Mouse (Mus musculus): ENCODE results near the gene Spc24. TPM values are rescaled to one million over a fixed set of nuclear protein-coding genes. Genes with fewer than 3 reads are reported as not detected.
A peak's percentile ranks its signal among the peaks of the same experiment; 100 is the strongest.

Spc24 gene
- polyA plus RNA-seq, 1 experiment from 2014 or later, result 80.1 TPM

DNA sequence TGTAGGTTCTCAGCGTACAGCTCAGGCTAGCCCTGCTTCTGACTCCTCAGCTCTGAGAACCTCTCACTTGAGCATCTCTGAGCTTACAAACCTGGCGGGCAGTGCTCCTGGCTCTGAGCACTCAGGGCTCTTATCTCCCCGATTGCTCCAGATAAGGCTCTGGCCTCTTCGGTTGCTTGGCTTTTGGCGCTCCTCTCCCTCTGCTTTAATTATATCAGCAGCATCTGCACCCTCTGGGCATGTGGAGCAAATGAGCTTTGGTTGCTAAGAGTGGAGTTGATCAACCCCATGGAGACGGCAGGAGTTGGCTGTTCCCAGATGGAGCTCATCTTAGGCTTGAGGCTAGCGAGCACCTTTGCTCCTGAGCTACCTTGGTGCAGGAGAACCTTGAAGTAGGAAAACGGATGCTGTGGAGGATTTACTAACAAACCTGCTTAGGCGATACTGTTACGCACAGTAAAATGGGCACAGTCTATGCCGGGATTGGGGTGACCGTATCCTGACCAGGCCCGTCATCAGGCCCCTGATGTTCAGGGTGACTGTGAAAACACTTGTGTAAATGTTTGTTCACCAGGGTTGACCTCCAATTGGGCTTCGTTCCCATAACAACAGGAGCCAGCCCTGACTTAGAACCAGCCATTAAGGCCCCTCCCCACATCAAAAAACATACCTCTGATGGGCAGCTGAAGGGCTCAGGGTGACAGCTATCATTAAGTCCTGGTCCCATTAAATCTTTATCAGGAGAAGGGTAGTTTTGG, 33.7 kb downstream of the Spc24 start:
- Histone ChIP-seq H3K9ac (no peak overlapping the region), H3K36me3 (peaks cover 7% of the 10 kb centered on the region; the same call in 1 of the 2 replicates), H3K4me3 (replicated peaks) (peak overlapping the region; percentile 63; the same call in 1 of the 2 replicates), H3K27me3 (no peaks in the 10 kb centered on the region), H3K9me3 (replicated peaks) (no peaks in the 10 kb centered on the region), H3K4me2 (replicated peaks) (peak overlapping the region; percentile 21), H3K4me1 (peaks cover 39% of the 10 kb centered on the region), H3K27ac (replicated peaks) (no peak overlapping the region)
- no peak for ATAC-seq (ENCODE audit: insufficient number of reproducible peaks, low FRiP score, low TSS enrichment, low read depth)
- WGBS, result 76% methylated on average over 14 of the region's 14 CpGs

DNA sequence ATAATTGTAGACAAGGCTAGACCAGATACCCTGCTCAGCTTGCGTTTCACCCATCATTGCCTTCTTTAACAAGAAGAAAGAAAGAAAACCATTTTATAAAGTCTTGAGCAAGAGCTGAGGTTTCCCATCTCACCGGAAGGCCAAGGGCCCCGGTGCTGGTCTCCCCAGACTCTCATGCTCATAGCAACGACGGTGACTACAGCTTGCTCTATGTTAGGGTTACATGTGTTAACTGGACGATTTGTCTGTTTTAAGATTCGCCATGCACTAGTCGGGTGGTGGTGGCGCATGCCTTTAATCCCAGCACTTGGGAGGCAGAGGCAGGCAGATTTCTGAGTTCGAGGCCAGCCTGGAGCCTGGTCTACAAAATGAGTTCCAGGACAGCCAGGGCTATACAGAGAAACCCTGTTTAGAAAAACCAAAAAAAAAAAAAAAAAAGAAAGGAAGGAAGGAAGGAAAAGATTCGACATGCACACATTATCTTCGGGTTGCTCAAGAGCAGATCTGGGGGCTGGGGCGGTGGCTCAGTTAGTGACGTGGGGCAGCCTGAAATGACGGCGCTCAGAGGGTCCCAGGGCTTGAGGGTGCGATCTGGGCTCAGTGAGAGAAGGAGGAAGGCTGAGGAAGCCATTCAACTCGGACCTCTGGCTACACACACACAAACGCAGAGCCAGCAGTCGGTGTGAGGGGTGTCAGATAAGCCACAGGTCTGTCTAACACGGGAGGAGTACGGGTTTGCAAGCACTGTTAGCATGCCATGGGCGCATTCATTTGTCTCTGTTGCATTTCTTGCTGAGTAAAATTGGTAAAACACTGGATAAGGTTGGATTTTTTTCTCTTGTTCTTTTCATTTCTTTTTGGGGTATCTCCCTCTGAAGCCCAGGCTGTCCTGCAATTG, 34.6 kb downstream of the Spc24 start:
- Histone ChIP-seq H3K36me3 (peaks cover 1% of the 10 kb centered on the region; the same call in 1 of the 2 replicates), H3K4me2 (replicated peaks) (peak overlapping the region; percentile 66), H3K9me3 (replicated peaks) (no peaks in the 10 kb centered on the region), H3K27me3 (no peaks in the 10 kb centered on the region), H3K27ac (replicated peaks) (no peak overlapping the region; the same call in 1 of the 2 replicates), H3K9ac (no peak overlapping the region), H3K4me1 (peaks cover 42% of the 10 kb centered on the region), H3K4me3 (replicated peaks) (peak overlapping the region; percentile 63)
- 74% methylated on average over 23 of the region's 23 CpGs for WGBS
- ATAC-seq (ENCODE audit: insufficient number of reproducible peaks, low FRiP score, low TSS enrichment, low read depth), result no peak

DNA sequence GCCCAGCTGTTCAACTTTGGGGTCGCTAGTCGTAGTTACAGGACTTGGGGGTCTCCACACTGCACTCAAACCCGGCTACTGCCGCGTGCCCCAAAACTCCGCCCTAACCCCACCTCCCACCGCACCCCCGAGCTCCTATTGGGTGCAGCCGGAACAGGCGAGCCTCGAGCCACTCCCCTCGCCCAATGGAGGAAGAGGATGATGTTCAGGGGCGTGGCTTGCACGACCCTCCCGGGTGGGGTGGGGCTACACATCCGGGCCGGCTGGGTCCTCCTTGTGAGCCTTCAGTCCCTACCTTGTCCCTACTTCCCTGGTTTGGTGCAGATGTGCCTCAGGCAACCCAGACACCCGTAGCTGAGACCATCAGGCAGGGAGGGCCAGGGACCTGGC, 36.0 kb downstream of the Spc24 start:
- no peaks in the 10 kb centered on the region for H3K36me3 ChIP-seq
- peak; percentile 94 for ATAC-seq (ENCODE audit: insufficient number of reproducible peaks, low FRiP score, low TSS enrichment, low read depth)
- peak overlapping the region; percentile 63 for H3K4me3 ChIP-seq (replicated peaks)
- peak overlapping the region; percentile 53 for H3K9ac ChIP-seq
- H3K27ac ChIP-seq (replicated peaks), result peak overlapping the region; percentile 96
- WGBS, result 1% methylated on average over 18 of the region's 18 CpGs
- peaks cover 36% of the 10 kb centered on the region for H3K4me1 ChIP-seq
- H3K27me3 ChIP-seq, result no peaks in the 10 kb centered on the region
- no peaks in the 10 kb centered on the region for H3K9me3 ChIP-seq (replicated peaks)
- peak overlapping the region; percentile 66 for H3K4me2 ChIP-seq (replicated peaks)

DNA sequence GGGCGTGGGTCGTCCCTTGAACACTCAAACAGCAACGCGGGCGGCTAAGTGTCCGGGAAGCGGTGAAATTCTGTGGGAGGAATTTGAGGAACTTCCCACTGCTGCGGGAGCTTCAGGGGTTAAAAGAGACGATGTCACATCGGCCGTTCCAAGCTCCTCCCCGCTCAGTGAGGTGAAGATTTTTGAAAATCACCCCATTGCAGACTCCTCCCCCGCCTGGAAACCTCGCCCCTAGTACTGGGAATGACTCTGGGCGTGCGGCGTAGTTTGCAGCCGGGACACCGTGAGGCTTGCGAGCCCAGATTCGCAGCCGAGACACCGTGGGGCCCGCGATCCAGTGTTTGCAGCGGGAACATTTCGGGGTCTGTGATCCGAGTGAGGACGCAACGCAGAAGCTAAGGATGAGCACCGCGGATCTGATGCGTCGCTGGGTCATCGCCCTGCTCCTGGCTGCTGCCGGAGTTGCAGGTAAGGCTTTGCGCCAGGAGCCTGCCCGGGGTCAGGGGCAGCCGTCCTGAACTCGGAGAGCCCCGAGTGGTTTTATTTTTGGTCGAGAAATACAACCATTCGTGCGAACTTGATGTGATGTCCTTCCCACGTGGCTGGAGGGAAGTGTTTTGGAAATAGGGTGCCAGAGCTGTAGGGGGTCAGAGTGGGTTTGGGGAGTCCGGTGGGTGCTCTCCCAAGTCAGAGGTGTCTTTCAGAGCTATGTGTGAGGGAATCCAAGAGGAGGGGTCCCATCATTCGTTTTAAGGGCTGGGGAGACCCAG, 36.5 kb downstream of the Spc24 start, which contains the start of gene Ldlr:
Gene Ldlr, plus strand, starts transcription at position 107 of the 770 bp plus-strand sequence.
- H3K9ac ChIP-seq, result peak within 1 kb of the TSS; percentile 53
- H3K27me3 ChIP-seq, result no peaks in the 10 kb centered on the region
- no peaks in the 10 kb centered on the region for H3K36me3 ChIP-seq
- WGBS, result under 1% methylated on average over 47 of the region's 47 CpGs
- H3K4me2 ChIP-seq (replicated peaks), result peak within 1 kb of the TSS; percentile 66
- peak; percentile 90 for ATAC-seq (ENCODE audit: insufficient number of reproducible peaks, low FRiP score, low TSS enrichment, low read depth)
- peak within 1 kb of the TSS; percentile 63 for H3K4me3 ChIP-seq (replicated peaks)
- H3K4me1 ChIP-seq, result peaks cover 30% of the 10 kb centered on the region
- no peaks in the 10 kb centered on the region for H3K9me3 ChIP-seq (replicated peaks)
- peak within 1 kb of the TSS; percentile 96 for H3K27ac ChIP-seq (replicated peaks)

DNA sequence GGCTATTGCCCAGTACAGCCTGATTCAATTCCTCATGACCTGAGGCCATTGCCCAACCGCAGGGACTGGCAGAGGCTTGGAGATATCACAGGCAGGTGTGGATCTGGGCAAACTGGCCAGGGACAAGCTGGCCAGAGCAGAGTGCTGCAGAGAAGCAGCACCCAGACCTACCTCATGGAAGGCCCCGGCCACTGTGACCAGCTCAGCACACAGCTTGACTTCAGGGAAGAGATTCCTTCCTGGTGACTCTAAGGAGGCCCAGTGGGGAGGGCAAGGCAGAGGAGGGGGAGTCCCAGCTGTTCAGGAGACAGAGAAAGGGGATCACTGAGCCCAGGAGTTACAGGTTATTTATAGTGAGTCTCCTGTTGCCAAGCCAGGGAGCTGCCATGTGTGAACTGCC, 39.1 kb downstream of the Spc24 start:
- Histone ChIP-seq H3K36me3 (no peaks in the 10 kb centered on the region), H3K9ac (no peak overlapping the region), H3K27ac (replicated peaks) (no peak overlapping the region; the same call in 1 of the 2 replicates), H3K4me2 (replicated peaks) (no peak overlapping the region), H3K4me1 (peaks cover 26% of the 10 kb centered on the region), H3K9me3 (replicated peaks) (no peaks in the 10 kb centered on the region), H3K27me3 (no peaks in the 10 kb centered on the region), H3K4me3 (replicated peaks) (no peak overlapping the region)
- WGBS, result 65% methylated on average over 2 of the region's 2 CpGs
- no peak for ATAC-seq (ENCODE audit: insufficient number of reproducible peaks, low FRiP score, low TSS enrichment, low read depth)

DNA sequence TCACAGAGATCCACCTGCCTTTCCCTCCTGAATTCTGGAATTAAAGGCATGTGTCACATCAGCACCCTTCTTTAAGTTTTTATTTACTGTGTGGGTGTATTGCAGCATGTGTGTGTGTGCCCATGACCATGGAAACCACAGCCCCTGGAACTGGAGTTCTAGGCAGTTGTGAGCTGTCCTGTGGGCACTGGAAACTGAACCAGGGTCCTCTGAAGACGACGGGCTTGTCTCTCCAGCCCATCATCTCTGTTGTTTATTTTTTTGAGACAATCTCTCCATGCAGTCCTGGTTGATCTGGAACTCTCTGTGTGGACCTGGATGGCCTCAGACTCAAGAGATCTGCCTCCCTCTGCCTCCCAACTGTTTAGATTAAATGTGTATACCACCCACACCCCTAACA, 43.1 kb downstream of the Spc24 start:
- Histone ChIP-seq H3K27me3 (no peaks in the 10 kb centered on the region), H3K9me3 (replicated peaks) (no peaks in the 10 kb centered on the region), H3K9ac (no peak overlapping the region), H3K4me2 (replicated peaks) (no peak overlapping the region), H3K36me3 (no peaks in the 10 kb centered on the region), H3K4me1 (0 out of 2 replicates have a peak, but pooled peaks cover 4% of the 10 kb centered on the region), H3K27ac (replicated peaks) (no peak overlapping the region), H3K4me3 (replicated peaks) (no peak overlapping the region)
- ATAC-seq (ENCODE audit: insufficient number of reproducible peaks, low FRiP score, low TSS enrichment, low read depth), result no peak
- 87% methylated on average over 2 of the region's 2 CpGs for WGBS

DNA sequence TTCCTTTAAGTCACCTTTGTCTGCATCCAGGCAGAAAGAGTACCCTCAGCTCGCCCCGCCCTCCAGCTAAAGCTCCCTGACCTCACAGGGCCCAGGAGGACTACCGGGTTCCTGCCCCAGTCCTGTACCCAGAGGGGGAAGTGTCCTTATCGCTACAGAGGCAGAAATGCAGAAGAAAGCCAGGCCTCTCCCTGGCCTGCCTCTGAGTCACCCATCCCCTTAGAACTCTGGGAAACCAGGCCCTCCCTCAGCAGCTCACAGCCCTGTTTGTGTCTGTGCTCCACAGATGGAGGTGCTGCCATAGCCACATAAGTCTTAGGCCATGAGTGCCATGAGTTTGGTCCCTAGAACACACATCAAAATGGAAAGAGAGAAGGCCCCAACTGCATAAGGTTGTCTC, 44.8 kb downstream of the Spc24 start:
- H3K36me3 ChIP-seq, result no peaks in the 10 kb centered on the region
- H3K4me3 ChIP-seq (replicated peaks), result no peak overlapping the region
- WGBS, result 58% methylated on average over 4 of the region's 4 CpGs
- H3K9me3 ChIP-seq (replicated peaks), result no peaks in the 10 kb centered on the region
- H3K27ac ChIP-seq (replicated peaks), result no peak overlapping the region
- no peak overlapping the region for H3K4me2 ChIP-seq (replicated peaks)
- H3K27me3 ChIP-seq, result no peaks in the 10 kb centered on the region
- 0 out of 2 replicates have a peak, but pooled peaks have one; percentile 19 for ATAC-seq (ENCODE audit: insufficient number of reproducible peaks, low FRiP score, low TSS enrichment, low read depth)
- no peaks in the 10 kb centered on the region for H3K4me1 ChIP-seq
- no peak overlapping the region for H3K9ac ChIP-seq

DNA sequence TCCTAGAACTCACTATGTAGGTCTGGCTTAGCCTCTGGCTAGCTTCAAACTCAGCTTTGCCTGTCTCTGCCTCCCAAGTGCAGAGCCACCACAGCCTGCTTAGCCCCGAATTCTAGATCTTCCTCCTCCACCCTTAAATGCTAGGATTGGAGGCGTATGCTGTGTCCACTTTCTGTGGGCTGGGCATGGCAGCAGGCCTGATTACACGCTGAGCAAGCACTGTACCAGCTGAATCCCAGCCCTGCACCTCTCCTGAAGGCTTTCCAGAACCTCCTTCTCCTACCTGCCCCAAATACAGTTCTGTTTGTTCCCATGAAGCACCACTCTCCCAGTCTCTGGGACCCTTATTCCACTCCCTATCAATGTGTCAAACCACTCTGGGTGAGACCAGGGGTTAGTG, 50.8 kb downstream of the Spc24 start:
- H3K4me1 ChIP-seq, result no peaks in the 10 kb centered on the region
- H3K27me3 ChIP-seq, result no peaks in the 10 kb centered on the region
- H3K27ac ChIP-seq (replicated peaks), result no peak overlapping the region
- no peak overlapping the region for H3K9ac ChIP-seq
- no peak overlapping the region for H3K4me3 ChIP-seq (replicated peaks)
- H3K36me3 ChIP-seq, result peaks cover 38% of the 10 kb centered on the region
- no peak for ATAC-seq (ENCODE audit: insufficient number of reproducible peaks, low FRiP score, low TSS enrichment, low read depth)
- 89% methylated on average over 3 of the region's 3 CpGs for WGBS
- H3K9me3 ChIP-seq (replicated peaks), result no peaks in the 10 kb centered on the region
- no peak overlapping the region for H3K4me2 ChIP-seq (replicated peaks)

DNA sequence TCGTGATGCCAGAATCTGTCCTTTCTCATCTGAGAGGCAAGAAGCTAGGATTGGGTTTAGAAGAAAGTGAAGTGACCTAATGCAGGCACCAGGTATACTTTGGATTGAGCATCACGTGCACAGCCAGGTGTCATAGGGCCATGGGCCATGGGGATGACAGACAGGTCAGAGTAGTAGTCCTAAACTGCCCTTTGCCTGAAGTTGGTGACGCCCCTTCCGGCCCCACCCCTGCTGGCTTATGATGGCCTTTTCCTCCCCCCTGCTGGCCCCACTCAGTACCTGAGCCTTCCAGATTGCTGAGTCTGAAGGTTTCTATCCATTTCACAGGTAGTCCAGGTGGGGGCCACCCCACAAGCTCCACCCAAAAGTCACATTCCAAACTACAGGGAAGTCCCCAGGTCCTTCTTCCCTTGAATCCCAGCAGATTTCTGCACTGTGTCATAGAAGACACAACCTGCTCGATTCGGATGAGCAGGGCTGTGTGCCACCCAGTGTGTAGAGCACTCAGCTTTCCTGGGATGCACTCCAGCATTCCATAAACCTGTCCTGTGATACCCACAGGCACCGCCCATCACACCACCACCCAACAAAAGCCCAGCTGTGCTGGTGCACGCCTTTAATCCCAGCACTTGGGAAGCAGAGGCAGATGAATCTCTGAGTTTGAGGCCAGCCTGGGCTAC, 53.4 kb downstream of the Spc24 start:
- Histone ChIP-seq H3K27me3 (no peaks in the 10 kb centered on the region), H3K4me1 (no peaks in the 10 kb centered on the region), H3K4me2 (replicated peaks) (no peak overlapping the region), H3K36me3 (peaks cover 62% of the 10 kb centered on the region), H3K4me3 (replicated peaks) (no peak overlapping the region), H3K9ac (no peak overlapping the region), H3K27ac (replicated peaks) (no peak overlapping the region), H3K9me3 (replicated peaks) (no peaks in the 10 kb centered on the region)
- ATAC-seq (ENCODE audit: insufficient number of reproducible peaks, low FRiP score, low TSS enrichment, low read depth), result peak; percentile 37; the same call in 1 of the 2 replicates
- 90% methylated on average over 8 of the region's 8 CpGs for WGBS

DNA sequence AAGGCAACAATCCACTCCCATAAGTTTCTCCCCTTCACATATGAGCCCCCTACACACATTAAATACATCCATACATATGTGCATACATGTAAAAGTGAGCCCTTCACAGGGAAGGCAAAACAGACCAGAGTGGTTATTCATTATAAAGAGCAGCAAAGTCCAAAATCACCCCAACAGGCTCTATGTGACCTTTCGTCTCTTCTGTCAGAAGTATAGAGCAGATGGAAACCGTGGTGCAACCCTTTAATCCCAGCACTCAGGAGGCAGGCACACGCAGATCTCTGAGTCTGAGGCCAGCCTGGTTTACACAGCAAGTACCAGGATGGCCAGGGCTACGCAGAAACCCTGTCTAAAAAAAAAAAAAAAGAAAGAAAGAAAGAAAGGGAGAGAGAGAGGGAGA, 54.0 kb downstream of the Spc24 start:
- 80% methylated on average over 4 of the region's 4 CpGs for WGBS
- no peaks in the 10 kb centered on the region for H3K4me1 ChIP-seq
- H3K4me2 ChIP-seq (replicated peaks), result no peak overlapping the region
- no peaks in the 10 kb centered on the region for H3K27me3 ChIP-seq
- H3K27ac ChIP-seq (replicated peaks), result no peak overlapping the region
- H3K4me3 ChIP-seq (replicated peaks), result no peak overlapping the region
- H3K36me3 ChIP-seq, result peaks cover 69% of the 10 kb centered on the region
- no peak overlapping the region for H3K9ac ChIP-seq
- no peaks in the 10 kb centered on the region for H3K9me3 ChIP-seq (replicated peaks)
- no peak for ATAC-seq (ENCODE audit: insufficient number of reproducible peaks, low FRiP score, low TSS enrichment, low read depth)
